Mouse (Mus musculus) kidney, adult 18-20 months (tissue): Measurements from ENCODE around the gene Ctnna3.
"Not testable (repeated sequence)": the region's sequence is repeated elsewhere in the genome, so short reads cannot be mapped to it uniquely, and the experiment has no call there.

ENCODE experiments used
- DNase-seq: peaks from one replicate; pipeline ENCODE4 v3.0.0; 2021

Ctnna3 gene

GRCm38 (mm10) chr10:64268156-64268555, 838.3 kb downstream of the Ctnna3 start:
- no peak for DNase-seq

DNA sequence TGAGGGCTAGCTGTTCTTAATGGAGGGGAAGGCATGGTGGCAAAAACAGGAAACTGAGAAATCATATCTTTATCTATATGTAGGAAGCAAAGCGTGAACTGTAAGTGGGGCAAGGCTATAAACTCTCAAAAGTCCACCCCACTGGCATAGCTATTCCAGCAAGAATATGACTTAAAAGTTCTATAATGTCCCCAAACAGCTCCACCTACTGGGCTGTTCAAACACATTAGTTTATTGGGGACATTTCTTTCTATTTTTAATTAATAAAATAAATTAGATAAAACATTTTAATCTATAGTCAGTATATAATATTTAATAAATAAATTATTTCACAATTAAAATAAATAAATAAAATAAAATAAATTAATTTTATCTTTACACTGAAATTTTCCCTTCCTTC, 845.2 kb downstream of the Ctnna3 start:
- DNase-seq: no peak

GRCm38 (mm10) chr10:64278836-64279235, 848.9 kb downstream of the Ctnna3 start:
- DNase-seq: no peak

- no peak for DNase-seq
Measured at GRCm38 (mm10) chr10:64305802-64306201, 875.9 kb downstream of the Ctnna3 start.

DNA sequence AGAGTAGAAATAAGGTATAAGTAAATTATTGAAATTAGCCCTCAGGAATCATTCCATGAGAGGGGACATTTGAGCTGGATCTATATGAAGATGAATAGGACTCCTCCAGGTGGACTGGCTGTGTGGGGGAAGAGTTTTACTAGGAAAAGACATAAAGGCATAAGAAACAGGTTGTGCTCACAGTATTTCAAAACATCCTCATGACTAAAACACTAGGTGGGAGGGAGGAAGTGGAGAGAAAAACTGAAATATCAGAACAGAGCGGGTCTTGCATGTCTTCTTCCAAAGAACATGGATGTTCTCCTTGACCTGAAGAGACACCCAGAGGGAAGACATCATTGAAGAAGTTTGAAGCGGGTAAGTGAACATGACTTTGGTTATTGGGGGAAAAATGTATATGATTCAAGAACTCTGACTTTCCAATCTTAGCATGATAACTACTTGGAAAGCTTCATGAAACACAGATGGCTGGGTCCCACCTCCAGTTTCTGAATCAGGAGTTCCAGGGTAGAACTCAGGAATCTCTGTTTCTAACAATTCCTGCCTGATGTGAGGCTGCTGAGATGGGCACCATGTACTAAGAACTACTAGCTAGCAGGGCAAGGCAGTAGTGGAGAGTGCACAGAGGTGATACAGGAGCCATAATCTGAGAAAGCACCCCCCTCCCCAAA, 881.9 kb downstream of the Ctnna3 start:
- DNase-seq: no peak

DNA sequence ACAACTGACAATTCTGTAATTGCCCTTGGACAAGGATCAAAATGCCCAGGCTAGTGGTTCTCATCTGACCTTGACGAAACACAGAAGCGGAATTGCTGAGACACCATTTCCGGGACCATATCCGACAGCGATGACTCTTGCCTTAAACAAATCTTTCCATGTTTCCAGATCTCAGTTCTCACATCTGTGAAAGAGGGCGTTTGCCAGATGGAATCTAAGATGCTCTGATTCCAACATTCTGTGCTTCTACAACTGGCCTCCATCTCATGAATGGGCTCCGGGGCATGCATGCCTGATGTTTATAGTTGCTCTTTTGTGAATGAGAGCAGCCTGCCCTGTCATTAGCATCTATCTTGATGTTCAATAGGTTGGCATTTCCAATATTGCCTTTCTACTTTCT, 890.4 kb downstream of the Ctnna3 start:
- DNase-seq: no peak

DNA sequence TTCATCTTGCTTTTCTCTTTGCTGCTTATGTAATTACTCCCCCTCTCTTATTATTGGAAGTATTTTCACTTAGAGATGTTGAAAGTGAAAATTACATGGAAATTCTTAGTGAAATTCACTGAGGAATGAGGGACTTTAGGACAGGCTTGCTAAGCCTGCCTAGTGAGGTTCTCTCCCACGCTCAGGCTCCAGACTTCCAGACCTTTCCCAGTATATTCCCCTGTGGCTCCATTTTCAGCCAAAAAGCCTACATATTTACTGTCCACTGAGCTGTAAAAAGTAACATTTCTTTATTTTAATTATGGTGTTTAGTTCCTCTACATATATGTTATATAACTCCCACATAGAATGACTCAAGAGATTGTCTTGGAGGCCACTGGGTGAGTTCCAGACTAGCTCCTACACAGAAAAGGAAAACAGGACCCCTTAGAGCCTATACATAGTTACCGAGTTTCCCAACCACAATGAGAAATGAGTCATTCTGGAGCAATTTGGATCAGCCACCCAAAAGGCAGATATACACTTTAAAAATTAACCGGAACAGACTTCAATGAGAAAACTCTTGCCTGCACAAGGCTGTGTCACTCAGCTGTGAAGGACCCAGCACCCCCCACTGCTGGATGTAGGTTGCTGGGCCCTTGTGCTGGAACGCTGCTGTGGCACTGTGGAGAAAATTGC, 912.9 kb downstream of the Ctnna3 start:
- DNase-seq: no peak

DNA sequence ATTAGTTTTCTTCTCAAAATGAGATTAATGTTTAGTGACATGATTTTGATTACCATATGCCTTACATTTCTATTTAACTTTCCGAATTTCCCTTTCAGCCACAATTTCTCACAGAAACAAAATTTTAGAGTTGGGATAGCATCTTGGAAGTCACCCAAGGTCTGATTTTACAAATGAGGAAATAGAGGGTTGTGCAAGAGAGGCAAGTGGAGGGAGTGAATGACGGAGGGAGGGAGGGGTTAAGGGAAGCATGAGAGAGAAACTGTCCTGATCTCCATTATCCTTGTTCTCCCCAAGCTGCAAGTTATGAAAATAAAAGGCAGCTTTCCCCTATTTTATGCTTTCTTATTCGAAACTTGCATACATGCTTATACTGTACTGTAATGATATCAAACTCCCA, 943.4 kb downstream of the Ctnna3 start:
- DNase-seq: no peak

DNA sequence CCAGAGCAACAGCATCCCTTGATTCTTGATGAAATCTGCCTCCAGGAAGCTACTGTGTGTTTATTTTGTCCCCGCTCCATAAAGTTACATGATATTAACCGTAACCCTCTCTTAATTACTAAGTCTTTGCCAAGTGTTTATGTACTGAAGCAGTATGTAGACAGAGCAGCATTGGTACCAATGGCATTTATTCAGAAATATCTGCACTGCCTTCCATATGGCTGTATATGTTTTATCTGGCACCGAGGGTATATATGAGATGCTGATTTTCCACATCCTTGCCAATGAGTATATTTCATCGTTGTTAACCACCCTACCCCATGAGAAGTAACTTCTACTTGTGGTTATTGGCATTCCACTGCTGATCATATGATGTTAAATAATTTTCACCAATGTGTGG, 947.9 kb downstream of the Ctnna3 start:
- no peak for DNase-seq

- no peak for DNase-seq
Measured at GRCm38 (mm10) chr10:64396579-64396978, 966.7 kb downstream of the Ctnna3 start.

DNA sequence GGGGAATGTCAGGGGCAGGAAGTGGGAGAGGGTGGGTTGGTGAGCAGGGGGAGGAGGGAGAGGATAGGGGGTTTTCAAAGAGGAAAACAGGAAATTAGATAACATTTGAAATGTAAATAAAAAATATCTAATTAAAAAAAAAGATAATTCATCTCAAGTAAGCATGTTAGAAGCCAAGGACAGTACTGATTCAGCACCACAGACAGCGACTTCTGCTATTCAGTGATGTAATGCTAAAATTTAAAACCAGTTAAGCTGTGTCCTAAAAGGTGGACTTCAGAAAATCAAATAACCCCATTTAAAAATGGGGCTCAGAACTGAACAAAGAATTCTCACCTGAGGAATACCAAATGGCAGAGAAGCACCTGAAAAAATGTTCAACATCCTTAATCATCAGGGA, 988.5 kb downstream of the Ctnna3 start:
- DNase-seq: not testable (repeated sequence)

DNA sequence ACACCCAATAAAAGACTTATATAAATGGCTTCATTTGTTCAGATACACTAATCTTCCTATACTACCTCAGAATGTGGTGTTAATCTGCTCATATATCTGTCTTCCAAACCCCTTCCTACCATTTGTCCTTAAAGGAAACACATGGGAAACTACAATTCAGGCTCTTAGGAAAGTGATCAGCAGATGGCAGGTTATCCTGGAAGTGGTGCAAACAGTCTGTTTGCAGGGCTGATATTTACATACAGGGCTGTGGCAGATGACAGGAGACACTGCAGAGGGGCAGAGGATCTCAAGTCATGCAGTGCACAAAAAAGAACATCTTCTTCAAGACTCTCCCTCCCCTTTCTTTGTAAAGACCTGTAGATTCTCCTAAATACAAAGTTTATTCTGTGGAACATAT, 1008.8 kb downstream of the Ctnna3 start:
- DNase-seq: no peak

- no peak for DNase-seq
Measured at GRCm38 (mm10) chr10:64448624-64449023, 1018.7 kb downstream of the Ctnna3 start.

GRCm38 (mm10) chr10:64483281-64483680, 1053.4 kb downstream of the Ctnna3 start:
- no peak for DNase-seq

- DNase-seq: no peak
Measured at GRCm38 (mm10) chr10:64489471-64489870, 1059.6 kb downstream of the Ctnna3 start.

GRCm38 (mm10) chr10:64543647-64544046, 1113.7 kb downstream of the Ctnna3 start:
- no peak for DNase-seq

DNA sequence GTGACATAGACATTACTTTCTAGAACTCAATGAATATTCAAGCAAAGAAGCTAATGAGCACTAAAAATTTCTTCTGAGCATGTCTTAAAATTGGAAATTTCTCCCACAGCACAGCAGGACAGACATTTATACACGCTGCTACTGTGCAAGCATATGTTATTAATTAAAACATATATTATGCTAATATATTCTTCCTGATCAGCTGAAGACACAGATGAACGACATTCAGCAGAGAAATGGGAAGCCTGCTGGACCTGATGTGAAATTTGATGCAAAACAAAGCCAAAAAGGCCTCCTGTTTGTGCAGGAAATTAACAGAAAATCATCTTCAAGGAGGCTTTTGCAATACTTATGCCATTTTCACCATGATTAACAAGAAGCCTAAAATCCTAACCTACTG, 1114.5 kb downstream of the Ctnna3 start:
- no peak for DNase-seq

DNA sequence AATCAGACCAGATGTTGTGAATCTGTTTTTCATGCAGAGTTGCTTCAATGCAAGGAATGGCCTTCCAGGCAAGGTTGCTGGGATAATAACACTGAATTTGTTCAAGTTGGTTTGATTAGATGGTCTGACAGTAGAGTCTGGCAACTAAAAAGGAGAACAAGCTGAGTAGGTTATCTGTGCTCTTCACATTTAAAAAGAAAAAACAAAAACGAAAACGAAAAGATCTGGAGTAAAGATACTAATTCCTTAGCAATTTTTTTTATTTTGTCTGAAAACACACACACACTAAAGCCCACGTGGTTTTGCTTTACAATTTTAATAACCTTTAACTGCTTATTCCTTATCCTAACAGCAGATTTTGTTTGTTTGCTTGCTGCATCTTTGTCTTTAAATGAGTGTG, 1141.4 kb downstream of the Ctnna3 start:
- DNase-seq: no peak

DNA sequence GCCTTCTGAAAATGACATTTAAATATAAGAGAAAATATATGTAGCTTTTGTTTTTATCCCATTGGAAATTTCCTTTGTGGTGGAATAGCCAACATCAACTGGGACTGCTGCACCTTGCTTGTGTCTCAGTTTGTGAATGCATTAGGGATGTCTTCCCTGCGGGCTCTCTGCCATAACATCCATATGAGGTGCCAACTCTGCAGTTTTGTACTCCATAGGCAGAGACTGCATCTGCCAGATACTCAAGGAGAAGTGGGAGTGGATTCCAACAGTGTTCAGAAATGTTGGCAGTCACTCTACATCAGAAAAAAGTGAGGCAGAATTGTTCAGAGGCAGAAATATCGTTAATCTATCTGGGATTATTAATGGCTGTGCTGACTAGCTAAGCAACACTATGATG, 1158.2 kb downstream of the Ctnna3 start:
- no peak for DNase-seq

- DNase-seq: no peak
Measured at GRCm38 (mm10) chr10:64636760-64637159, 1206.9 kb downstream of the Ctnna3 start.

- no peak for DNase-seq
Measured at GRCm38 (mm10) chr10:64639061-64639460, 1209.2 kb downstream of the Ctnna3 start.

DNA sequence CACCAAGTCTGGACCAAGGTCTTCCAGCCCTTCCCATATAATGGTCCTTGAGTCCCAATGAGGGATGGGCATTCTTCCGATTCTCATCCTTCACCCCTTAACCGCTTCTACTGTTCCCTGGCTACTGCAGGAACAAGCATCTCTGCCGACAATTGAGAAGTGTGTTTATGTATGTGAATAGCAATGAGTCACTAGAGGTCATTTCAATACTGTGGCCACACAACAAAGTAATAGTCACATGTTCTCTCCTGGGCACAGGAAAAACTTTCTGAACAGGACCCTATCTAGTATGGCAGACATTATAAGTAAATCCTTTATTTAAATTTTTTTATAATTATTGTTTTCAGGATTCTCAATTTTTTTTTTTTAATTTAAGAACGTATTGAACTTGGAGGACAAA, 1211.2 kb downstream of the Ctnna3 start:
- DNase-seq: no peak

DNA sequence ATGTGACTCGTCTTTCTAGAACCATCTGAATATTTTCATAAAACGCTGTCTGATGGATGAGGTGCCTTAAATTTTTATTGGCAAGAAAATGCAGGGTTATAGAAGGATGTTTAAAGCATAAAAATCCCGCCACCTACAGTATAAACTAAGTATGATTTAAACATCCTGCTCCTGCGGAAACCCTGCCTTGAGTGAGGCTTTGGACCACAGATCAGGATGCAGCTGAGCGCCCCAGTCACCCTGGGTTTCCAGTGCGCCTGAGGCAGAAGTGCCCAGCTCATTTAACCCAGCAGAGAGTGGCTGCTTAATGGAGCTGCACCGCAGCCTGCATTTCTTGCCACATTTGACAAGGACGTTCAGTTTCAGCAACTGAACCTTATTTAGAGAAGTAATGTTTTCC, 1211.7 kb downstream of the Ctnna3 start:
- peak; percentile 2 for DNase-seq

DNA sequence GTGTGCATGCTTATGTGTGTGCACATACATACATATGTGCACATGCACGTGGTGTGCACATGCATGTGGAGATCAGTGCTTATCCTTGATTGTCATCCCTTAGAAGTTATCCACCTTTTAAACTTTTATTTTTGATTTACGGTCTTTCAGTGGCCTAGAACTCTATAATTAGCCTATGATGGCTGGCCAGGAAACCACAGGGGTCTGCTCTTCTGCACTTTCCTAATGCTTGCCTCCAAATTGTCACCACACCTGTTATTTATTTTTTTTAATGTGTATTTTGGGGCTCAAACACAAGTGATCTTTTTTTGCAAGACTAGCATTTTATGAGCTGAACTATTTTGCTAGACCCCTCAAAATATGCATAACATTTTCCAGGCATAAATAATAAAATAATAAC, 1214.1 kb downstream of the Ctnna3 start:
- DNase-seq: no peak

- no peak for DNase-seq
Measured at GRCm38 (mm10) chr10:64661190-64661589, 1231.3 kb downstream of the Ctnna3 start.
